Mouse (Mus musculus) C2C12 (cell line): ENCODE measurements around the gene BC004004. TPM values are rescaled to one million over a fixed set of nuclear protein-coding genes. Genes with fewer than 3 reads are reported as not detected.

ENCODE experiments used
- H3K27me3 ChIP-seq: one replicate; pipeline ENCODE4 v1.6.1; 2011; ENCODE audit not compliant: control insufficient read depth, insufficient read depth, insufficient read length
- H3K36me3 ChIP-seq: one replicate; pipeline ENCODE4 v1.6.1; 2011; ENCODE audit not compliant: control insufficient read depth, insufficient read depth
- H3K4me3 ChIP-seq: one replicate; pipeline ENCODE4 v1.5.1; 2011; ENCODE audit warnings: mild to moderate bottlenecking, control low read depth; ENCODE audit not compliant: poor library complexity, insufficient read depth, severe bottlenecking
- H3K79me2 ChIP-seq: one replicate; pipeline ENCODE4 v1.6.1; 2011; ENCODE audit not compliant: control insufficient read depth, insufficient read depth
- H3K79me3 ChIP-seq: one replicate; pipeline ENCODE4 v1.6.1; 2011; ENCODE audit warnings: low read depth, control low read depth
- H3ac ChIP-seq: one replicate; pipeline ENCODE3; 2011; ENCODE audit warnings: low read depth; ENCODE audit not compliant: control insufficient read depth, insufficient read length
- CEBPB ChIP-seq: IDR thresholded peaks from one replicate; pipeline ENCODE4 v1.6.1; 2011; ENCODE audit warnings: low read depth, mild to moderate bottlenecking, control low read depth, moderate library complexity
- CTCF ChIP-seq: IDR thresholded peaks from one replicate; pipeline ENCODE4 v1.5.1; 2011; ENCODE audit not compliant: control insufficient read depth, insufficient read depth, insufficient read length
- FOSL1 ChIP-seq: IDR thresholded peaks from one replicate; pipeline ENCODE4 v1.8.0; 2011; ENCODE audit warnings: mild to moderate bottlenecking, low read length; ENCODE audit not compliant: poor library complexity, insufficient read depth, severe bottlenecking
- MAX ChIP-seq: IDR thresholded peaks from one replicate; pipeline ENCODE4 v1.6.1; 2011; ENCODE audit warnings: mild to moderate bottlenecking, control low read depth
- MYOD1 ChIP-seq: IDR thresholded peaks from one replicate; pipeline ENCODE4 v1.6.1; 2011; ENCODE audit warnings: low read depth; ENCODE audit not compliant: control insufficient read depth, insufficient read length
- MYOG ChIP-seq: IDR thresholded peaks from one replicate; pipeline ENCODE4 v1.6.1; 2011; ENCODE audit not compliant: control insufficient read depth, insufficient read length; ENCODE audit errors: extremely low read depth
- USF1 ChIP-seq: IDR thresholded peaks from one replicate; pipeline ENCODE4 v1.6.1; 2011; ENCODE audit warnings: low read depth, mild to moderate bottlenecking, control low read depth, moderate library complexity
- polyA plus RNA-seq: library from polyadenylated mRNA; unstranded; fragments of >200 nt; fragmentation: generic; extraction: Trizol; gene quantifications from one replicate; pipeline ENCODE4 v1.2.1, GENCODE M21; 2012; ENCODE audit warnings: missing spikeins

BC004004 gene
- polyA plus RNA-seq, 1 experiment: 59.4 TPM

DNA sequence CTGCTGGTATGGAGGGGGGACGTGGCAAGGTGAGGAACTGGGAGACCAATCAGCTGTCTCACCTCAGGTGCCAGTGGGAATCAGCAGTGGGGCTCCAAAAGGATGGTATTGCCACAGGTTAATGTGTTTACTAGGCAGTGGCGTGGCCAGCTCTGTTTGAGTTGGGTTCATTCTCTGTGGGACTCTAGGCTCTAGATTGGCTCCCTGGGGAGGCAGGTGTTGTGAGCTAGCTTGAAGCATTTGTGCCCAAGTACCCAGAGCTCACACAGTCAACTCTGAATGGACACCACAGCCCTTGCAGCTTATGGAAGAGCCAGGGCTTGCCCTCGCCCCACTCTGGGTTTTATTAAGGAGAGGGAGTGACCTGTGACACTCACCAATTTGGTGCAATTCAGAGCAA is 35.3 kb downstream of the BC004004 start:
- H3K27me3 ChIP-seq: no peaks in the 10 kb centered on the region
- H3ac ChIP-seq: no peak overlapping the region
- TF ChIP-seq MYOD1: no peak
- no peak for TF ChIP-seq FOSL1
- no peak for TF ChIP-seq CEBPB
- no peak for TF ChIP-seq CTCF
- no peak for TF ChIP-seq MYOG
- no peak for TF ChIP-seq MAX
- TF ChIP-seq USF1: no peak
- no peaks in the 10 kb centered on the region for H3K36me3 ChIP-seq
- H3K4me3 ChIP-seq: no peak overlapping the region
- H3K79me2 ChIP-seq: no peaks in the 10 kb centered on the region
- no peaks in the 10 kb centered on the region for H3K79me3 ChIP-seq

- Histone ChIP-seq H3K4me3 (no peak overlapping the region), H3ac (no peak overlapping the region), H3K79me2 (no peaks in the 10 kb centered on the region), H3K36me3 (no peaks in the 10 kb centered on the region), H3K27me3 (no peaks in the 10 kb centered on the region), H3K79me3 (no peaks in the 10 kb centered on the region)
- no peak for TF ChIP-seq MYOD1
- TF ChIP-seq MYOG: no peak
- no peak for TF ChIP-seq CTCF
Observed at GRCm38 (mm10) chr17:29304376-29305057, 35.9 kb downstream of the BC004004 start.

- Histone ChIP-seq H3K4me3 (no peak overlapping the region), H3ac (no peak overlapping the region), H3K79me2 (no peaks in the 10 kb centered on the region), H3K79me3 (no peaks in the 10 kb centered on the region), H3K36me3 (no peaks in the 10 kb centered on the region), H3K27me3 (no peaks in the 10 kb centered on the region)
- TF ChIP-seq CTCF (no peak), USF1 (no peak)
Observed at GRCm38 (mm10) chr17:29305058-29305806, 36.6 kb downstream of the BC004004 start.

- H3K36me3 ChIP-seq: no peaks in the 10 kb centered on the region
- H3K79me3 ChIP-seq: no peaks in the 10 kb centered on the region
- H3K79me2 ChIP-seq: no peaks in the 10 kb centered on the region
- TF ChIP-seq CEBPB (no peak), CTCF (no peak), MYOG (no peak), USF1 (no peak), FOSL1 (no peak), MYOD1 (no peak), MAX (no peak)
- H3ac ChIP-seq: no peak overlapping the region
- no peaks in the 10 kb centered on the region for H3K27me3 ChIP-seq
- H3K4me3 ChIP-seq: no peak overlapping the region
Observed at GRCm38 (mm10) chr17:29305871-29306270, 37.3 kb downstream of the BC004004 start.

DNA sequence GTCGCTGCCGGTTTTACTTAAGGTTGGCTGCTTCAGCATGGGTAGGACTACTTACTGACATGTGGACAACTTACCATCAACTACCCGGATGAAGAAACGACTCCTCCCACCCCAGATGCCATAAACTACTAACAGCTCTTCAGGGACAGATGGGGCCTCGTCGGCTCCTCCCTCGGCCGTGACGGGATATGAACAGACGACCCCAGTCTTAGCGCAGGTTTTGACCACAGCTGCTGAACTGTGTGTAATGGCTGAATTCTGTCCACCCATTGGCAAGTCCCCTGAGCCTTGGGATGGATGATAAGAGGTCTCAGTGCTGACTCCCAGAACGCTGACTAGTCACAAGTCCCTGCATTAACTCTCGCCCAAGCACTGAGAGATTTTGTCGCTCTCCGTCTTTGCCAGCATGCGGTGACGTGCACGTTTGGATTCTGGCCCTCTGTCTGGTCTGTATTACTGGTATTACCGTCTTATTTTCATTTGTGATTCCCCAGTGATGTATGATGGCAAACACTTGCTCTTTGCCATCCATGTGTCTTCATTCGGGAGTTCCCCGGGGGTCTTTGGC is 41.6 kb downstream of the BC004004 start:
- H3K79me3 ChIP-seq: no peaks in the 10 kb centered on the region
- no peaks in the 10 kb centered on the region for H3K79me2 ChIP-seq
- no peak overlapping the region for H3K4me3 ChIP-seq
- H3K36me3 ChIP-seq: no peaks in the 10 kb centered on the region
- no peaks in the 10 kb centered on the region for H3K27me3 ChIP-seq
- no peak overlapping the region for H3ac ChIP-seq
- TF ChIP-seq MYOG (no peak), FOSL1 (no peak), CTCF (no peak), CEBPB (no peak), MAX (no peak), USF1 (no peak), MYOD1 (no peak)

DNA sequence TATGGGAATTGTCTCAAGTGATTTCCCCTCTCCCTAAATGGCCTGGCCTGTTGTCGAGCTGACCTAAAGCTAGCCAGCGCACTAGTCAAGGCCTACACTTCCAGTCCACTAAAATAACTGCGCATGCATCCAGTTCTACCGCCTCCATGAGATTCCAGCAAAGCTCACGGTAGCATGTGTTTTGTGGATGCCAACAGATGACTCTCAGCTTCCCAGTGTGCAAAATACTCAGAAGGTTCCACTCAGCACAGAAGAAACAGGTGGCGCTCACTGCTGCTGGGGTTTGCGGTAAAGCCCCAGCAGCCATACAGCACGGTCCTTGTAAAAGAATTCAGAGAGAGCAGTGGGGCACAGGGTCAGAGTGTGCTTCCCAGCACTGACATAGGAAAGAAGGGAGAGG is 43.0 kb downstream of the BC004004 start:
- no peaks in the 10 kb centered on the region for H3K79me3 ChIP-seq
- TF ChIP-seq CTCF: no peak
- no peak for TF ChIP-seq FOSL1
- no peak for TF ChIP-seq USF1
- TF ChIP-seq MYOG: no peak
- no peak for TF ChIP-seq MYOD1
- no peak for TF ChIP-seq CEBPB
- no peak for TF ChIP-seq MAX
- no peak overlapping the region for H3K4me3 ChIP-seq
- no peaks in the 10 kb centered on the region for H3K27me3 ChIP-seq
- no peaks in the 10 kb centered on the region for H3K79me2 ChIP-seq
- H3K36me3 ChIP-seq: no peaks in the 10 kb centered on the region
- no peak overlapping the region for H3ac ChIP-seq
